Mouse (Mus musculus) neural tube, embryonic 15.5 days (tissue): ENCODE results near the gene Abracl. TPM values are rescaled to one million over a fixed set of nuclear protein-coding genes. Genes with fewer than 3 reads are reported as not detected.

Source experiments
- ATAC-seq: fragments of 200-750 bp; cut with Nextera tagmentation; 2 replicates; pipeline ENCODE4 v1.8.0; 2017; ENCODE audit warnings: mild to moderate bottlenecking, moderate TSS enrichment, moderate library complexity; ENCODE audit not compliant: low FRiP score
- H3K27ac ChIP-seq: fragments of 300-500 bp; sonication (generic); replicated peaks from 2 replicates; pipeline ENCODE4 v1.5.1; 2015; ENCODE audit warnings: mild to moderate bottlenecking, inconsistent platforms
- H3K27me3 ChIP-seq: fragments of 300-500 bp; sonication (generic); replicated peaks from 2 replicates; pipeline ENCODE4 v1.6.1; 2015; ENCODE audit warnings: inconsistent platforms
- H3K36me3 ChIP-seq: fragments of 300-500 bp; sonication (generic); 2 replicates; pipeline ENCODE4 v1.6.1; 2015; ENCODE audit warnings: inconsistent platforms
- H3K4me1 ChIP-seq: fragments of 300-500 bp; sonication (generic); 2 replicates; pipeline ENCODE4 v1.6.1; 2015; ENCODE audit warnings: inconsistent platforms
- H3K4me2 ChIP-seq: fragments of 300-500 bp; sonication (generic); 2 replicates; pipeline ENCODE4 v1.6.1; 2015; ENCODE audit warnings: inconsistent platforms, mild to moderate bottlenecking, moderate library complexity
- H3K4me3 ChIP-seq: fragments of 300-500 bp; sonication (generic); replicated peaks from 2 replicates; pipeline ENCODE4 v1.5.1; 2015; ENCODE audit warnings: mild to moderate bottlenecking, inconsistent platforms
- H3K9ac ChIP-seq: fragments of 300-500 bp; sonication (generic); replicated peaks from 2 replicates; pipeline ENCODE4 v1.6.1; 2015; ENCODE audit warnings: mild to moderate bottlenecking, inconsistent platforms
- H3K9me3 ChIP-seq: fragments of 300-500 bp; sonication (generic); replicated peaks from 2 replicates; pipeline ENCODE4 v1.6.1; 2016; ENCODE audit warnings: inconsistent platforms
- WGBS: fragments of 180-500 bp; shearing (Covaris S2); methylation state at CpG from one replicate; pipeline ENCODE4 v1.1.7; 2015; ENCODE audit warnings: mixed read lengths; 5-methylcytosine and 5-hydroxymethylcytosine counted together
- polyA plus RNA-seq: library from polyadenylated mRNA; unstranded; fragments of >200 nt; fragmentation: Nextera tagmentation; extraction: Ambion mirVana; gene quantifications from 2 replicates; pipeline ENCODE4 v1.2.1, GENCODE M21; 2015

Gene Abracl
- polyA plus RNA-seq, 1 experiment from 2014 or later: 56.5 TPM

DNA sequence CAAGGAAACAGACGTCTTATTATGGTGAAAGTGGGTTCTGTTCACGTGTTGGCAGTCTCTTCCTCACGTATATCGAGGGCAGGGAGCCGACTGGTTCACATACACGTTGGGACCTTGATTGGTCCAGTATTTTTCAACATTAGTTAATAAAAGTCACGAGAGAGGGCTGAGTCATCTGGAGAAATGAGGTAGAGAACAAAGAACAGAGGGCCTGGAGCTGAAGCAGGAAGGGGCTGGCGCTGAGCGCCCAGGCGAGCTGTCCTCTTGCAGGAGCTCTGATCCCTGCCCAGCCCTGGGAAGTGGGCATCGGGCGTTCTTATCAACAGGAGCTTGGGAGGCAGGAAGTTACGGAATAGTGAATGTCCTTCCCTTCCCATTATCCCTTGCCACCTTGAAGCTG lies 36.7 kb upstream of the Abracl start:
- Histone ChIP-seq H3K27ac (no peak overlapping the region), H3K4me3 (no peak overlapping the region), H3K9me3 (no peaks in the 10 kb centered on the region), H3K9ac (no peak overlapping the region), H3K36me3 (no peaks in the 10 kb centered on the region), H3K27me3 (no peaks in the 10 kb centered on the region), H3K4me2 (no peak overlapping the region), H3K4me1 (peaks cover 27% of the 10 kb centered on the region)
- no peak for ATAC-seq
- 91% methylated on average over 13 of the region's 13 CpGs for WGBS

GRCm38 (mm10) chr10:18058681-18059338 lies 35.7 kb upstream of the Abracl start:
- 91% methylated on average over 9 of the region's 9 CpGs for WGBS
- no peak overlapping the region for H3K27ac ChIP-seq

GRCm38 (mm10) chr10:18056391-18056745 lies 33.3 kb upstream of the Abracl start:
- no peak for ATAC-seq
- H3K36me3 ChIP-seq: no peaks in the 10 kb centered on the region
- H3K9me3 ChIP-seq: no peaks in the 10 kb centered on the region
- H3K4me3 ChIP-seq: peak overlapping the region; percentile 97
- peak overlapping the region; percentile 94 for H3K27ac ChIP-seq
- H3K4me1 ChIP-seq: peaks cover 25% of the 10 kb centered on the region
- peak overlapping the region; percentile 96 for H3K9ac ChIP-seq
- peak overlapping the region; percentile 70 for H3K4me2 ChIP-seq
- no peaks in the 10 kb centered on the region for H3K27me3 ChIP-seq
- under 1% methylated on average over 8 of the region's 8 CpGs for WGBS

More at GRCm38 (mm10) chr10:18058681-18059338, 35.7 kb upstream of the Abracl start:
- Histone ChIP-seq H3K27me3 (no peaks in the 10 kb centered on the region), H3K9ac (no peak overlapping the region), H3K4me2 (no peak overlapping the region), H3K4me1 (peaks cover 25% of the 10 kb centered on the region), H3K9me3 (no peaks in the 10 kb centered on the region), H3K36me3 (no peaks in the 10 kb centered on the region), H3K4me3 (no peak overlapping the region)
- ATAC-seq: no peak

GRCm38 (mm10) chr10:18055696-18056390 lies 32.8 kb upstream of the Abracl start, which contains the start of gene Reps1:
Gene Reps1, plus strand, starts transcription at chr10:18055861.
- Histone ChIP-seq H3K27me3 (no peaks in the 10 kb centered on the region), H3K36me3 (no peaks in the 10 kb centered on the region), H3K27ac (peak within 1 kb of the TSS; percentile 94), H3K4me2 (peak within 1 kb of the TSS; percentile 70), H3K4me3 (peak within 1 kb of the TSS; percentile 97), H3K9ac (peak within 1 kb of the TSS; percentile 96), H3K9me3 (no peaks in the 10 kb centered on the region), H3K4me1 (peaks cover 25% of the 10 kb centered on the region)
- ATAC-seq: peak; percentile 81
- under 1% methylated on average over 85 of the region's 90 CpGs for WGBS

GRCm38 (mm10) chr10:18055009-18055695 lies 32.1 kb upstream of the Abracl start:
- no peaks in the 10 kb centered on the region for H3K27me3 ChIP-seq
- 2% methylated on average over 60 of the region's 61 CpGs for WGBS
- ATAC-seq: peak; percentile 97
- peaks cover 25% of the 10 kb centered on the region for H3K4me1 ChIP-seq
- peak overlapping the region; percentile 94 for H3K27ac ChIP-seq
- peak overlapping the region; percentile 97 for H3K4me3 ChIP-seq
- H3K9ac ChIP-seq: peak overlapping the region; percentile 96
- no peaks in the 10 kb centered on the region for H3K9me3 ChIP-seq
- H3K4me2 ChIP-seq: peak overlapping the region; percentile 70
- H3K36me3 ChIP-seq: no peaks in the 10 kb centered on the region

GRCm38 (mm10) chr10:18047380-18048146 lies 24.5 kb upstream of the Abracl start:
- H3K4me1 ChIP-seq: no peaks in the 10 kb centered on the region
- no peaks in the 10 kb centered on the region for H3K27me3 ChIP-seq
- H3K36me3 ChIP-seq: no peaks in the 10 kb centered on the region
- ATAC-seq: no peak
- no peak overlapping the region for H3K27ac ChIP-seq
- no peaks in the 10 kb centered on the region for H3K9me3 ChIP-seq
- WGBS: 68% methylated on average over 10 of the region's 10 CpGs
- H3K4me3 ChIP-seq: no peak overlapping the region
- no peak overlapping the region for H3K9ac ChIP-seq
- H3K4me2 ChIP-seq: no peak overlapping the region

- Histone ChIP-seq H3K4me2 (no peak overlapping the region), H3K4me3 (no peak overlapping the region), H3K36me3 (no peaks in the 10 kb centered on the region), H3K9me3 (no peaks in the 10 kb centered on the region), H3K27ac (no peak overlapping the region), H3K27me3 (no peaks in the 10 kb centered on the region), H3K9ac (no peak overlapping the region), H3K4me1 (no peaks in the 10 kb centered on the region)
- no peak for ATAC-seq
These were observed 23.3 kb upstream of the Abracl start for GRCm38 (mm10) chr10:18046380-18046779.

DNA sequence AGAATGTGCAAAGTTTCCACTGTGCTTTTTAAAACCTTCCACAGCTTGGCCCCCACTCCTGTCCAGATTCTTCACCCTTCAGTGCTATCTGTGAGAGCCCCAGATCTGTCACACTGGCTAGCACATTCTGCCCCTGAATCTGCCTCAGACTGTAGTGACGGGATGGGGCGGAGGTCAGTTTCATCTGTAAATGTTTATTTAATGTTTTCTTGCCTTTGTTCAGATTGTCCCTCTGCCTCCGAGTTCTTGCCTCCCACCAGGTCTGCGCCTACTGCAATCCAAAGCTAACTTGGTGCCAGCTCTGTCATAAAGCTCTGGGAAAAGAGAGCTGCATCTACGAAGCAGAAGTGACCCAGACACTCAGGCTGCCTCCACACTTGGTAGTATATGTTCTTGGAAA lies 13.8 kb upstream of the Abracl start:
- no peak overlapping the region for H3K4me2 ChIP-seq
- ATAC-seq: no peak
- no peaks in the 10 kb centered on the region for H3K36me3 ChIP-seq
- no peak overlapping the region for H3K4me3 ChIP-seq
- H3K4me1 ChIP-seq: no peaks in the 10 kb centered on the region
- WGBS: 78% methylated on average over 5 of the region's 5 CpGs
- no peak overlapping the region for H3K9ac ChIP-seq
- no peaks in the 10 kb centered on the region for H3K9me3 ChIP-seq
- no peak overlapping the region for H3K27ac ChIP-seq
- H3K27me3 ChIP-seq: no peaks in the 10 kb centered on the region

DNA sequence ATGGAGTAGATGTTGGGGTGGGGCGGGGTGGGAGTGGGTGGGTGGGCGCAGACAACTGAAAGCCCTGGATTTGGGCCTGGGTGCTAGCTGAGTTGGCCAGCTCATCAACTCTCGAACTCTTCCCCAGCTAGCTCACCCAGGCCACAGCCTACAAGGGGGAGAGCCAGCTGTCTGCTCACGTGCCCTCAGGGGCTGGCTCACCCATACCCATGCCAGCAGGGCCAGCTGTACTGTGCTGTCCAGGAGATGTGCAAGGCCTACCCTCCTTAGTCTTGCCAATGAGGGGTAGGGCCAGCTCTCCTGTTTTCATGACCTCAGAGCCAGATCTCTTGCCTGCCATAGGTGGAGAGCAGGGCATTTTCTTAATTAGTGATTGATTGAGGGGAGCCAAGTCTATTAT lies 11.3 kb upstream of the Abracl start:
- no peak overlapping the region for H3K9ac ChIP-seq
- no peaks in the 10 kb centered on the region for H3K27me3 ChIP-seq
- 91% methylated on average over 4 of the region's 4 CpGs for WGBS
- no peak overlapping the region for H3K4me3 ChIP-seq
- H3K4me1 ChIP-seq: no peaks in the 10 kb centered on the region
- no peak overlapping the region for H3K4me2 ChIP-seq
- no peaks in the 10 kb centered on the region for H3K9me3 ChIP-seq
- ATAC-seq: no peak
- H3K36me3 ChIP-seq: no peaks in the 10 kb centered on the region
- no peak overlapping the region for H3K27ac ChIP-seq

- peaks cover 18% of the 10 kb centered on the region; the same call in 1 of the 2 replicates for H3K4me1 ChIP-seq
- H3K9me3 ChIP-seq: no peaks in the 10 kb centered on the region
- H3K9ac ChIP-seq: peak overlapping the region; percentile 78
- under 1% methylated on average over 21 of the region's 21 CpGs for WGBS
- peak; percentile 89 for ATAC-seq
- peaks cover 9% of the 10 kb centered on the region for H3K36me3 ChIP-seq
- H3K27ac ChIP-seq: peak overlapping the region; percentile 89
- peak overlapping the region; percentile 72 for H3K4me2 ChIP-seq
- H3K27me3 ChIP-seq: no peaks in the 10 kb centered on the region
- peak overlapping the region; percentile 65 for H3K4me3 ChIP-seq
These were observed 776 bp downstream of the Abracl start for GRCm38 (mm10) chr10:18022312-18022711.

GRCm38 (mm10) chr10:18021576-18022311 lies 1.3 kb downstream of the Abracl start:
- Histone ChIP-seq H3K36me3 (peaks cover 10% of the 10 kb centered on the region), H3K9me3 (no peaks in the 10 kb centered on the region), H3K27ac (peak overlapping the region; percentile 89), H3K4me2 (peak overlapping the region; percentile 72), H3K9ac (peak overlapping the region; percentile 78), H3K4me3 (peak overlapping the region; percentile 65), H3K4me1 (peaks cover 18% of the 10 kb centered on the region; the same call in 1 of the 2 replicates), H3K27me3 (no peaks in the 10 kb centered on the region)
- ATAC-seq: peak; percentile 48; the same call in 1 of the 2 replicates
- 26% methylated on average over 14 of the region's 14 CpGs for WGBS
